ENCODE assay signal across 12 mouse cellular contexts in the genomic region with DNA sequence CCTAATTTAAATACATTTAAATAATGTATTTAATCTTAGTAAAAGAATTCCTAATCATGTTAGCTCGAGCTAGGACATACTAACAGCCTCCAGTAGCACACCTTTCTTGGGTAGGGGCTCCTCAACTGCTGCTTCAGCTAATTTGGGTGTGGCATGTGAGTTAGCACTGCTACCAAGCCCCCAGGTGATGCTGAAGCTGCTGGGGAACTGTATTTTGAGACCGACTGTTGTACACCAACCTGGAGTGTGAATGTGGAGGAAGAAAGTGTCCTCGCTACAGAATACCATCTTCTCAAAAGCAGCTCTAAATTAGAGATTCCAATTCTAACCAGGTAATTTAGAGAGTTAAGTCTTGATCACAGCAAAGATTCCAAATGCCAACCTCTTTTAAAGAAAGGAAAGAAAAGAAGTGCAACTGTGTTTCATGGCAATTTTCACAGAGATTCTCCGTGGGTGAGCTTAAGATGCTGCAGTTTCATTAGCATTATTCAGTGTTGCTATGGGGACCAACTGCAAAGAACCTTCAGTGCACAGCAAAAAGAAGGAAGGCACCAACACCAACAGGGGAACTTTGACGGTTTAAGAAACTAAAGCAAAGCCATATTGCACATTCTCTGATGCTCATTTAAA. TPM values are rescaled to one million over a fixed set of nuclear protein-coding genes. Genes with fewer than 3 reads are reported as not detected.
DNase-seq lines count a peak whose midpoint lies in the region; ATAC-seq lines count a peak whose summit lies in the region.
"Had no signal": no experiment of that assay in that cellular context is flagged by ENCODE, and none has a peak within 500 bp of the region (broad histone marks: within the 10 kb centered on the region; RNA-seq: fewer than 3 reads in every experiment).

No protein-coding gene starts in this region.

- no peak overlapping the region for H3K4me2 ChIP-seq in forebrain, embryonic 12.5 days
- H3K4me2 ChIP-seq in neural tube, embryonic 11.5 days (ENCODE audit: low read depth): no peak overlapping the region
- 0 out of 2 replicates have a peak overlapping the region, but pooled peaks have one; percentile 11 for H3K4me2 ChIP-seq in neural tube, embryonic 14.5 days (ENCODE audit: low read depth, low read length)
- H3K4me2 ChIP-seq: liver, embryonic 13.5 days had no signal

- H3K36me3 ChIP-seq in forebrain, embryonic 12.5 days (replicated peaks): no peaks in the 10 kb centered on the region
- peaks cover 10% of the 10 kb centered on the region for H3K36me3 ChIP-seq in forebrain, embryonic 10.5 days (replicated peaks)
- no peaks in the 10 kb centered on the region for H3K36me3 ChIP-seq in neural tube, embryonic 11.5 days (ENCODE audit: control insufficient read depth, insufficient read depth, low read length)
- no peaks in the 10 kb centered on the region for H3K36me3 ChIP-seq in neural tube, embryonic 14.5 days (ENCODE audit: control insufficient read depth, insufficient read depth, low read length)
- H3K36me3 ChIP-seq: liver, embryonic 13.5 days had no signal

- peaks cover 14% of the 10 kb centered on the region for H3K4me1 ChIP-seq in forebrain, embryonic 12.5 days
- H3K4me1 ChIP-seq in forebrain, embryonic 10.5 days: peaks cover 14% of the 10 kb centered on the region
- H3K4me1 ChIP-seq in neural tube, embryonic 11.5 days (ENCODE audit: control insufficient read depth, insufficient read depth, low read length): no peaks in the 10 kb centered on the region
- H3K4me1 ChIP-seq in neural tube, embryonic 14.5 days (ENCODE audit: control insufficient read depth, insufficient read depth, low read length): peaks cover 4% of the 10 kb centered on the region; the same call in 1 of the 2 replicates
- H3K4me1 ChIP-seq: liver, embryonic 13.5 days had no signal

- no peaks in the 10 kb centered on the region for H3K27me3 ChIP-seq in forebrain, embryonic 12.5 days
- H3K27me3 ChIP-seq in forebrain, embryonic 10.5 days (ENCODE audit: poor library complexity, severe bottlenecking): no peaks in the 10 kb centered on the region
- no peaks in the 10 kb centered on the region for H3K27me3 ChIP-seq in neural tube, embryonic 11.5 days (ENCODE audit: control insufficient read depth, insufficient read depth, low read length)
- H3K27me3 ChIP-seq in neural tube, embryonic 14.5 days (ENCODE audit: control insufficient read depth, insufficient read depth, low read length): no peaks in the 10 kb centered on the region
- H3K27me3 ChIP-seq: liver, embryonic 13.5 days had no signal

- H3K27ac ChIP-seq in forebrain, embryonic 12.5 days: peak overlapping the region; percentile 50; the same call in 1 of the 2 replicates
- H3K27ac ChIP-seq in forebrain, embryonic 10.5 days: no peak overlapping the region
- no peak overlapping the region for H3K27ac ChIP-seq in neural tube, embryonic 11.5 days (ENCODE audit: low read depth, low read length)
- peak overlapping the region; percentile 62 for H3K27ac ChIP-seq in neural tube, embryonic 14.5 days (ENCODE audit: low read depth, low read length)
- H3K27ac ChIP-seq: liver, embryonic 13.5 days had no signal

- peak; percentile 70; the same call in 1 of the 2 replicates for ATAC-seq in forebrain, embryonic 12.5 days (ENCODE audit: low FRiP score)
- 0 out of 2 replicates have a peak, but pooled peaks have one; percentile 68 for ATAC-seq in neural tube, embryonic 11.5 days (ENCODE audit: insufficient read depth, low FRiP score, low TSS enrichment)
- ATAC-seq in neural tube, embryonic 14.5 days (ENCODE audit: low read depth): peak; percentile 76; the same call in 1 of the 2 replicates
- ATAC-seq: intestine, embryonic 16.5 days had no signal

- intact Hi-C loops in left cerebral cortex, postnatal 25 days (cut with DNase I): no loop called here
- intact Hi-C loops in gastrocnemius, postnatal 14 days (cut with DNase I; ENCODE audit: low total_unique reads): no loop called here

- no peak overlapping the region for H3K4me3 ChIP-seq in forebrain, embryonic 12.5 days (replicated peaks)
- no peak overlapping the region for H3K4me3 ChIP-seq in forebrain, embryonic 10.5 days
- no peak overlapping the region for H3K4me3 ChIP-seq in neural tube, embryonic 11.5 days (ENCODE audit: low read depth, low read length)
- H3K4me3 ChIP-seq in neural tube, embryonic 14.5 days (ENCODE audit: low read depth, low read length): no peak overlapping the region
- H3K4me3 ChIP-seq: liver, embryonic 13.5 days had no signal

- 32% methylated on average over 5 of the region's 5 CpGs for WGBS in forebrain, embryonic 12.5 days
- WGBS in forebrain, embryonic 10.5 days: 51% methylated on average over 5 of the region's 5 CpGs
- WGBS in neural tube, embryonic 11.5 days: 48% methylated on average over 5 of the region's 5 CpGs
- 21% methylated on average over 5 of the region's 5 CpGs for WGBS in neural tube, embryonic 14.5 days

- no peaks in the 10 kb centered on the region for H3K9me3 ChIP-seq in forebrain, embryonic 12.5 days
- peaks cover under 1% of the 10 kb centered on the region; the same call in 1 of the 2 replicates for H3K9me3 ChIP-seq in forebrain, embryonic 10.5 days
- no peaks in the 10 kb centered on the region for H3K9me3 ChIP-seq in neural tube, embryonic 11.5 days (ENCODE audit: control insufficient read depth, low read length)
- H3K9me3 ChIP-seq in neural tube, embryonic 14.5 days (ENCODE audit: control insufficient read depth, low read length): no peaks in the 10 kb centered on the region
- H3K9me3 ChIP-seq: liver, embryonic 13.5 days had no signal

- H3K9ac ChIP-seq in forebrain, embryonic 12.5 days: no peak overlapping the region
- no peak overlapping the region for H3K9ac ChIP-seq in neural tube, embryonic 11.5 days (ENCODE audit: low read length)
- no peak overlapping the region for H3K9ac ChIP-seq in neural tube, embryonic 14.5 days (replicated peaks; ENCODE audit: low read depth, low read length)
- H3K9ac ChIP-seq: liver, embryonic 13.5 days had no signal

- no peak for DNase-seq in forebrain, embryonic 10.5 days (ENCODE audit: extremely low spot score, low spot score)
- DNase-seq in neural tube, embryonic 11.5 days (ENCODE audit: low spot score): no peak
- no peak for DNase-seq in neural tube, embryonic 10.5 days (ENCODE audit: extremely low spot score, low spot score)
- peak; percentile 43 to 75 for DNase-seq in left cerebral cortex, postnatal 25 days (ENCODE audit: low spot score in 2 of 2)
- DNase-seq in gastrocnemius, postnatal 14 days: no peak
- DNase-seq in layer of hippocampus, adult 8-10 months (ENCODE audit: low spot score in 2 of 2): no peak
- DNase-seq: liver, embryonic 13.5 days; retina, postnatal 1 day; thymus, postnatal 14 days had no signal

RNA-seq across cellular contexts. Expression of a gene that starts 30.9 kb away (rescaled TPM):
- 29.7 and 29.8 TPM in 2 replicates for polyA plus RNA-seq in forebrain, embryonic 12.5 days (2016; fragmentation: Nextera tagmentation; extraction: Ambion mirVana)
- 36.6 and 37.3 TPM in 2 replicates for polyA plus RNA-seq in forebrain, embryonic 10.5 days (2016; fragmentation: Nextera tagmentation; extraction: Ambion mirVana)
- 40.3 and 40.7 TPM in 2 replicates for polyA plus RNA-seq in neural tube, embryonic 11.5 days (2014; fragmentation: Nextera tagmentation; extraction: Ambion mirVana)
- total RNA-seq in left cerebral cortex, postnatal 25 days (2021): 10 to 100 TPM; 18.2 to 19.6 TPM
- polyA plus RNA-seq in neural tube, embryonic 14.5 days (2014; fragmentation: Nextera tagmentation; extraction: Ambion mirVana): 30.6 and 31.2 TPM in 2 replicates
- 10 to 100 TPM in 1 of 2 experiments, 1 to 10 TPM in 1; 9.7 to 10.8 TPM for total RNA-seq in gastrocnemius, postnatal 14 days (2021)
- total RNA-seq in layer of hippocampus, adult 8-10 months (2022): 10 to 100 TPM; 26.3 to 28.7 (median 26.9) TPM

RNA-seq across cellular contexts. Expression of a gene that starts 31.0 kb away (rescaled TPM):
- polyA plus RNA-seq in forebrain, embryonic 12.5 days (2016; fragmentation: Nextera tagmentation; extraction: Ambion mirVana): 25.9 and 32.7 TPM in 2 replicates
- 12.9 and 16.2 TPM in 2 replicates for polyA plus RNA-seq in forebrain, embryonic 10.5 days (2016; fragmentation: Nextera tagmentation; extraction: Ambion mirVana)
- 16.4 and 19.6 TPM in 2 replicates for polyA plus RNA-seq in neural tube, embryonic 11.5 days (2014; fragmentation: Nextera tagmentation; extraction: Ambion mirVana)
- total RNA-seq in left cerebral cortex, postnatal 25 days (2021): 10 to 100 TPM; 90.2 to 93.0 TPM
- 43.0 and 45.4 TPM in 2 replicates for polyA plus RNA-seq in neural tube, embryonic 14.5 days (2014; fragmentation: Nextera tagmentation; extraction: Ambion mirVana)
- total RNA-seq in gastrocnemius, postnatal 14 days (2021): 10 to 100 TPM; 14.8 to 15.9 TPM
- total RNA-seq in layer of hippocampus, adult 8-10 months (2022): 100 to 1,000 TPM; 196 to 242 (median 222) TPM

Comparison
In these comparisons a context has a peak if more than half of its experiments do, and no peak if none do; other contexts are left out.
1. H3K27ac ChIP-seq: peak in forebrain, embryonic 12.5 days (single experiment) and neural tube, embryonic 14.5 days (single experiment); none in forebrain, embryonic 10.5 days (single experiment) and neural tube, embryonic 11.5 days (single experiment).
2. DNase-seq: peak in left cerebral cortex, postnatal 25 days (2 of 2); none in forebrain, embryonic 10.5 days (single experiment), neural tube, embryonic 11.5 days (single experiment), neural tube, embryonic 10.5 days (single experiment), gastrocnemius, postnatal 14 days (single experiment) and layer of hippocampus, adult 8-10 months (0 of 2).
3. Peak in every context shown above with its lines, with median percentiles within 50 percentile points of each other: ATAC-seq.